Mouse (Mus musculus): ENCODE results near the gene Shc1. TPM values are rescaled to one million over a fixed set of nuclear protein-coding genes. Genes with fewer than 3 reads are reported as not detected.

Shc1 gene
- polyA plus RNA-seq (2015; fragmentation: Nextera tagmentation; extraction: Ambion mirVana) = 96.5 and 103 TPM in 2 replicates

DNA sequence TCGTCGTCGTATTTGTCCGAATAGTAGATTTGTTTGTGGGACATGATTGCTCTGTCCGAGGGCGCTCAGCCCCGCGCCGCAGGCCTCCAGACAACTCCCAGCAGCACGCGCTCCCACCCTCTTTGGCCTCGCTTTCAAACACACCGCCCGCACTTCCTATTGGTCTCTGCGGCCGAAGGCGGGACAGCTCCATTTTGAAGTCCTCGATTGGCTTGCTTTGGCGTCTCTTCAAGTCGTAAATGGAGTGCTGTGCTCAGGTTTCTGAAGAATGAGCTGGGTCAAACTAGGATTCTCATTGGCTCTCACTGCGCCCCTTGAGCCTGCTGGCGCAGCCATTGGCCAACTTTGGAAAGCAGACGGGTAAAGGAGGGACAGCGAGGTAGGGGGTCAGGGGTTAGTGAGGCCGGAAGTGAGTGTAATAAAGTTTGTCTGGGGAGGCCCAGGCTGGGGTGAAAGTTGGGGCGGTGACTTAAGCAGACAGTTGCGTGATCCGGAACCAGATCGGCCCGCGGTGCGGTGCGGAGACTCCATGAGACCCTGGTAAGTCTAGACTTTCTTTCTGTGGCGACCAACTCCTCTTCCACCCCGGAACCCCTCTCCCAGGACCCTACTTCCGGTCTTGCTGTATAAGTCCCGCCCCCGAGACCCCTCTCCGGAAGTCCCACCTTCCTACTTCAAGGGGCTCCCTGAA lies at the start of gene Shc1, which contains the start of gene Cks1b:
TSS of gene Shc1 (plus strand) at position 274 of the 691 bp plus-strand sequence.
TSS of gene Cks1b (minus strand) at position 214 of the 691 bp plus-strand sequence.
- Histone ChIP-seq H3K4me1 (ENCODE audit: control insufficient read depth, insufficient read depth, low read length) (peaks cover 32% of the 10 kb centered on the region), H3K36me3 (ENCODE audit: control insufficient read depth, insufficient read depth, low read length) (peaks cover 18% of the 10 kb centered on the region), H3K27me3 (ENCODE audit: control insufficient read depth, insufficient read depth, low read length) (no peaks in the 10 kb centered on the region), H3K9me3 (replicated peaks; ENCODE audit: control insufficient read depth, low read length) (no peaks in the 10 kb centered on the region), H3K9ac (ENCODE audit: low read length) (peak within 1 kb of the TSS; percentile 79), H3K4me2 (ENCODE audit: low read depth, low read length) (peak within 1 kb of the TSS; percentile 78), H3K4me3 (replicated peaks; ENCODE audit: low read length) (peak within 1 kb of the TSS; percentile 70), H3K27ac (ENCODE audit: low read length) (peak within 1 kb of the TSS; percentile 99)
- WGBS = under 1% methylated on average over 39 of the region's 39 CpGs
- peak; percentile 94 for ATAC-seq (ENCODE audit: insufficient read depth, low FRiP score)

DNA sequence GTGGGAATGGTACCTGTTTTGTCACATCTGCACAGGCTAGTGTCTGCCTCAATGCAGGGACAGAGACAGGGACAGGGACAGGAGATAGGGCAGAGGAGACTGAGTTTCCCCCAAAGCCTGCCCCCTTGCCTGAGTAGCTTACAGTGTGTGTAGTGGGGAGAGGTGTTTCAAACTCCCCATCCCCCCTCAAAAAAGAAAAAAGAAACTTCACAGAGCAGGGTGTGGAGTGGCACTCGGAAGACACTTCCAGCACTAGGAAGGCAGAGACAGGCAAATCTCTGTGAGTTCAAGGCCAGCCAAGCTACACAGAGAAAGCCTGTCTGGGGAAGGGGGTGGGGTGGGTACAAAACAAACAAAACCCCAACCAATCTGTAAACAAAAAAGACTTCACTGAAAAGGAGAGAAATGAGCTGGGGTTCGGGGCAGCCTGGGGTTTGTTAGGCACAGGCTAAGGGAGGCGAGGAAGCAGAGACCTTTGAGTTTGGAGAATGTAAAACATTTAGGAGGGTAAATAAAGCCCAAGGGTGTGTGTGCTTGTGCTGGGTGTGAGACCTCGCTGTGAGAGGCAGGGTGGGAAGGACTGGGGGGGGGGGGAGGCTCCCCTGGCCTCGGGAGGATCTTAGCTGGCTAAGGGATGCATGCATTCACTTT lies 44.5 kb upstream of the Shc1 start:
- Histone ChIP-seq H3K9me3 (replicated peaks; ENCODE audit: control insufficient read depth, low read length) (no peaks in the 10 kb centered on the region), H3K36me3 (ENCODE audit: control insufficient read depth, insufficient read depth, low read length) (no peaks in the 10 kb centered on the region), H3K4me1 (ENCODE audit: control insufficient read depth, insufficient read depth, low read length) (peaks cover 11% of the 10 kb centered on the region), H3K4me3 (replicated peaks; ENCODE audit: low read length) (no peak overlapping the region), H3K9ac (ENCODE audit: low read length) (no peak overlapping the region), H3K27me3 (ENCODE audit: control insufficient read depth, insufficient read depth, low read length) (no peaks in the 10 kb centered on the region), H3K4me2 (ENCODE audit: low read depth, low read length) (no peak overlapping the region), H3K27ac (ENCODE audit: low read length) (peak overlapping the region; percentile 23; the same call in 1 of the 2 replicates)
- no peak for ATAC-seq (ENCODE audit: insufficient read depth, low FRiP score)
- WGBS = 43% methylated on average over 5 of the region's 5 CpGs

DNA sequence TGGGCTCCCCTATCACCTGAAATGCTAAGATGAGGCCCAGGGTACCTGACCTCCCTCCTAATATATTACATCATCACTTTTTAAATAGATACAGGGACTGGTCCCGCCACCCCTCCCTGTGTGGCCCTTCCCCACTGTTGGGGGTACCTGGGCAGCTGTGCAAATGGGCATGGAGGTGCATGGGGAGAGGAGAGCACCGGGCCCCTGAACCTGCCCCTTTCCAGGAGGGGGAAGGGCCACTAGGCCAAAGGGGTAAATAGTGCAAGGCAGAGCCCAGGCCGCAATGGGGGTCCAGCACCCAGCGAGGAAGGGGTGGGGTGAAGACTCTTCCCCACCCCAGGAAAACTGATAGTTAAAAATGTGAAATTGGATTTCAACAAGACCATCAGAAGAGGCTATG lies 40.4 kb upstream of the Shc1 start:
- 69% methylated on average over 4 of the region's 4 CpGs for WGBS

DNA sequence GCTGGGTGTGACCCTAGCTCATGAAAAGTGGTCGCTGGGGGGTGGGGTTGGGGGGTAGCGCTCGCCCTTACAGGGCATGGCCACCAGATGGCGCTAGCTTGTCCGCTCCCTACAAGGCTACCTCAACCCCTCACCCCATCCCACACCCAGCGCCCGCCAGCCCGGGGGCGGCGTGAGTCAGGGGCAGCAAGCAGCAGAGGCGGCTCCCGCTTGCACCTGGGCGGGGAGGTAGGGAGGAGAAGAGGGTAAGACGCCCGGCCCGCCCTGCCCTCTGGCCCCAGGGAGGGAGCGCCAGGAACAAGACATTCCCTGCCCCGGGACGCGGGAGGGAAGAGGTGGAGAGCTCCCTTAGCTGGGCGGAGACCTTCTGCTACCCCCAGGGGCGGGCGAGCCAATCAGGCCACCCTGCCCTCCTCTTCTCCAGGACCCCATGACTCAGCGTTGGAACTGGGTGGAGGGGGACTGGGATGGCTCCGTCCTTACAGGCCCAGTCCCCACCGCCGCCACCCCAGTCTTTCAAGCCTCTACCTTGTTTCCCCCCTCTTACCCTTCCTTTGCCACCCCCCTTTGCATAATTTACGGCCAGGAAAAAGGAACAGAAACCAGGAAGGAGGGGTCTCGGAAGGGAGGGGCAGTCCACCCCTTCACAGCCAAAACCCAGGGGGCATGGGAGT lies 39.7 kb upstream of the Shc1 start:
- 1% methylated on average over 27 of the region's 29 CpGs for WGBS

More for the DNA sequence above, 40.4 kb upstream of the Shc1 start:
- Histone ChIP-seq H3K27me3 (ENCODE audit: control insufficient read depth, insufficient read depth, low read length) (no peaks in the 10 kb centered on the region), H3K4me3 (replicated peaks; ENCODE audit: low read length) (peak overlapping the region; percentile 56; the same call in 1 of the 2 replicates), H3K9me3 (replicated peaks; ENCODE audit: control insufficient read depth, low read length) (no peaks in the 10 kb centered on the region), H3K4me1 (ENCODE audit: control insufficient read depth, insufficient read depth, low read length) (peaks cover 17% of the 10 kb centered on the region), H3K9ac (ENCODE audit: low read length) (peak overlapping the region; percentile 80), H3K36me3 (ENCODE audit: control insufficient read depth, insufficient read depth, low read length) (peaks cover 11% of the 10 kb centered on the region; the same call in 1 of the 2 replicates), H3K4me2 (ENCODE audit: low read depth, low read length) (peak overlapping the region; percentile 70), H3K27ac (ENCODE audit: low read length) (peak overlapping the region; percentile 86; the same call in 1 of the 2 replicates)
- no peak; the same call in 1 of the 2 replicates for ATAC-seq (ENCODE audit: insufficient read depth, low FRiP score)

DNA sequence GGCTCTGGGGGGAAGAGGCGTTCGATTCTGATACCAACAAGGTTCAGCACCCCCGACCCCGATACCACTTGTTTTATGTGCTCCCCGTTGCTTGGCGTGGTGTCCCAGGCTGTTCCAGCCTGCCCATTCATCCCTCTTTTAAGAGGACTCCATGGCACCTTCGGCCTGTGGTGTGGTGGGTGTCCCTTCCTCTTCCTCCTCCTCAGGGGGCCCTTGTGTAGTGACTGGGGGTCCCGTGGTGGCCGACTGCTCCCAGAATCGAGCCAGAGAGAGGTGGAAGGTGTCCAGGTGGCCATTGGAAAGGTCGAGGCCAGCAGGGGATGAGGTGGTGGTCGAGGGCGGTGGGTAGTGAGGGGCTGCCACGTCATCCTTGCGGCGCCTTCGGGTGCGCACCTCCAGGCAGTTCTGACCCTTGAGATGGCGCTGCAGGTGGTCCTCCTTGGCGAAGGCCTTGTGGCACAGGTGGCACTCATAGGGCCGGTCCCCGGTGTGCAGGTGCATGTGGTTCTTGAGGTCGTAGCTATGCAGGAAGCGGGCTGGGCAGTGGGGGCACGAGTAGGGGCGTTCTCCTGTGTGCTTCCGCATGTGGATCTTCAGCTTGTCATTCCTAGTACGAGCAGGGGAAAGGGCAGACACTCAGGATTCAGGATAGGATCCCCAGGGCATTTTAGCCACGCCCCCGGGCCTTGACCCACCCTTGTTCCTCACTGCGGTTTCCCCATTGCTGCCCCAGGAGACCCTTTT lies 38.7 kb upstream of the Shc1 start:
- ATAC-seq (ENCODE audit: insufficient read depth, low FRiP score) = no peak
- Histone ChIP-seq H3K4me3 (replicated peaks; ENCODE audit: low read length) (no peak overlapping the region), H3K27ac (ENCODE audit: low read length) (peak overlapping the region; percentile 86), H3K36me3 (ENCODE audit: control insufficient read depth, insufficient read depth, low read length) (peaks cover 11% of the 10 kb centered on the region; the same call in 1 of the 2 replicates), H3K4me2 (ENCODE audit: low read depth, low read length) (no peak overlapping the region), H3K9me3 (replicated peaks; ENCODE audit: control insufficient read depth, low read length) (no peaks in the 10 kb centered on the region), H3K9ac (ENCODE audit: low read length) (no peak overlapping the region), H3K27me3 (ENCODE audit: control insufficient read depth, insufficient read depth, low read length) (no peaks in the 10 kb centered on the region), H3K4me1 (ENCODE audit: control insufficient read depth, insufficient read depth, low read length) (peaks cover 24% of the 10 kb centered on the region)
- 86% methylated on average over 31 of the region's 31 CpGs for WGBS

More for the DNA sequence above, 39.7 kb upstream of the Shc1 start:
- Histone ChIP-seq H3K4me3 (replicated peaks; ENCODE audit: low read length) (peak overlapping the region; percentile 56), H3K9ac (ENCODE audit: low read length) (peak overlapping the region; percentile 80), H3K27ac (ENCODE audit: low read length) (peak overlapping the region; percentile 86), H3K4me1 (ENCODE audit: control insufficient read depth, insufficient read depth, low read length) (peaks cover 17% of the 10 kb centered on the region), H3K36me3 (ENCODE audit: control insufficient read depth, insufficient read depth, low read length) (peaks cover 11% of the 10 kb centered on the region; the same call in 1 of the 2 replicates), H3K4me2 (ENCODE audit: low read depth, low read length) (peak overlapping the region; percentile 70), H3K27me3 (ENCODE audit: control insufficient read depth, insufficient read depth, low read length) (no peaks in the 10 kb centered on the region), H3K9me3 (replicated peaks; ENCODE audit: control insufficient read depth, low read length) (no peaks in the 10 kb centered on the region)
- peak; percentile 93 for ATAC-seq (ENCODE audit: insufficient read depth, low FRiP score)

DNA sequence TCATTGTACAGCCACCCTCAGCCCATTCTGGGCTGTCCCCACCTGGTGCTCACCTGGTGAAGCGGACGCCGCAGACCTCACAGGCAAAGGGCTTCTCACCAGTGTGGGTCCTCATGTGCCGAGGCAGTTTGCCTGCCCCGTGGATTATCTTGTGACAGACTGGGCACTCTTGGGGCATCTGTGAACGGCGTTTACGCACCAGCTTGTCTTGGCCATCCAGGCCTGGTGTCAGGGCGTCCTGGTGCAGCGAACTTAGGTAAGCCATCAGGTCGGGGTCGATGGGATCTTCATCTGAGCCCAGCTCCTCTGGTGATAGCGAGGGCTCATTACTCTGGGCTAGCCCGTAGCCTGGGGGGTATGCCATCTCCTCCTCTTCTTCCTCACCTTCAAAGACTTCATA lies 38.0 kb upstream of the Shc1 start:
- Histone ChIP-seq H3K4me2 (ENCODE audit: low read depth, low read length) (no peak overlapping the region), H3K4me3 (replicated peaks; ENCODE audit: low read length) (no peak overlapping the region), H3K4me1 (ENCODE audit: control insufficient read depth, insufficient read depth, low read length) (peaks cover 31% of the 10 kb centered on the region), H3K27ac (ENCODE audit: low read length) (no peak overlapping the region), H3K36me3 (ENCODE audit: control insufficient read depth, insufficient read depth, low read length) (peaks cover 11% of the 10 kb centered on the region; the same call in 1 of the 2 replicates), H3K9me3 (replicated peaks; ENCODE audit: control insufficient read depth, low read length) (no peaks in the 10 kb centered on the region), H3K9ac (ENCODE audit: low read length) (no peak overlapping the region), H3K27me3 (ENCODE audit: control insufficient read depth, insufficient read depth, low read length) (no peaks in the 10 kb centered on the region)
- no peak for ATAC-seq (ENCODE audit: insufficient read depth, low FRiP score)
- 95% methylated on average over 14 of the region's 14 CpGs for WGBS

DNA sequence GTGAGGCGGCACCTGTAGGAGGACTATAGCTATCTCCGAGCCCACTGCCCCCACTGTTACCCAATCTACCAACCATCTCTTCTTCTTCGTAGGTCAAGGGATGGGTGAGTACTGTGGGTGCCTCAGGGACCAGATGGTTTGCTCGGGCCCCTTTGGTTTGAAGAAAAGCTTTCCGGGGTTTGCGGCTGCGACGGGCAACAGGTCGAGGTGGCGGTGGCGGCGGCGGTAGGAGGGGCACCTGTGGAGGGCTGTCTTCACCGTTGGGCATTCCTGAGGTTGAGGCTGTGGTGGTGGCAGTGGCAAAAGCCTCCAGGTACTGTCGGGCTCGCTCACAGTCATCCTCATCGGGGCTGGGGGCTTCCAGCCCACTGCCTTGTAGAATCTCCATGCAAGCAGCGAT lies 37.5 kb upstream of the Shc1 start:
- Histone ChIP-seq H3K27ac (ENCODE audit: low read length) (no peak overlapping the region), H3K4me1 (ENCODE audit: control insufficient read depth, insufficient read depth, low read length) (peaks cover 32% of the 10 kb centered on the region), H3K27me3 (ENCODE audit: control insufficient read depth, insufficient read depth, low read length) (no peaks in the 10 kb centered on the region), H3K4me2 (ENCODE audit: low read depth, low read length) (no peak overlapping the region), H3K36me3 (ENCODE audit: control insufficient read depth, insufficient read depth, low read length) (peaks cover 11% of the 10 kb centered on the region; the same call in 1 of the 2 replicates), H3K9ac (ENCODE audit: low read length) (no peak overlapping the region), H3K4me3 (replicated peaks; ENCODE audit: low read length) (no peak overlapping the region), H3K9me3 (replicated peaks; ENCODE audit: control insufficient read depth, low read length) (no peaks in the 10 kb centered on the region)
- WGBS = 93% methylated on average over 18 of the region's 18 CpGs
- ATAC-seq (ENCODE audit: insufficient read depth, low FRiP score) = no peak

DNA sequence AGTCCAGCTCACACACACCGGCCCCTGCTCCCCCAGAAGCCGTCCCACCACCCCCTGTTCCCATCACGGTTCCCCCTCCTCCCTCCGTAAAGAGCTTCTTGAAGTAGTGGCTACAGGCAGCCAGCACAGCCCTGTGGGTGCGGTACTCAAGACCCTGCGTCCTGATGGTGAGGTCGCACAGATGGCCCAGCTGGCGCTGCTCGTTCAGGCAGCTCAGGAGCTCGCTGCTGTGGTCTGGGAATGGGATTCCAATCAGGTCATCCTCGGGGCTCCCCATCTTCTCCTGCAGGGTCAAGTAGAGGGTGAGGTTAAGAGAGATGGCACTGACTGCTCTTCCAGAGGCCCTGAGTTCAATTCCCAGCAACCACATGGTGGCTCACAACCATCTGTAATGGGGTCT lies 37.0 kb upstream of the Shc1 start:
- no peak overlapping the region for H3K9ac ChIP-seq (ENCODE audit: low read length)
- no peak overlapping the region for H3K4me3 ChIP-seq (replicated peaks; ENCODE audit: low read length)
- H3K4me2 ChIP-seq (ENCODE audit: low read depth, low read length) = no peak overlapping the region
- no peak for ATAC-seq (ENCODE audit: insufficient read depth, low FRiP score)
- peaks cover 11% of the 10 kb centered on the region; the same call in 1 of the 2 replicates for H3K36me3 ChIP-seq (ENCODE audit: control insufficient read depth, insufficient read depth, low read length)
- 87% methylated on average over 11 of the region's 11 CpGs for WGBS
- H3K27ac ChIP-seq (ENCODE audit: low read length) = no peak overlapping the region
- H3K4me1 ChIP-seq (ENCODE audit: control insufficient read depth, insufficient read depth, low read length) = peaks cover 32% of the 10 kb centered on the region
- H3K27me3 ChIP-seq (ENCODE audit: control insufficient read depth, insufficient read depth, low read length) = no peaks in the 10 kb centered on the region
- no peaks in the 10 kb centered on the region for H3K9me3 ChIP-seq (replicated peaks; ENCODE audit: control insufficient read depth, low read length)

All from stomach, embryonic 16.5 days (tissue).